Mouse (Mus musculus): Measurements from ENCODE around the gene Zbtb12. TPM values are rescaled to one million over a fixed set of nuclear protein-coding genes. Genes with fewer than 3 reads are reported as not detected.

The Zbtb12 gene
- polyA plus RNA-seq, 1 experiment from 2014 or later, result 2.8 TPM

DNA sequence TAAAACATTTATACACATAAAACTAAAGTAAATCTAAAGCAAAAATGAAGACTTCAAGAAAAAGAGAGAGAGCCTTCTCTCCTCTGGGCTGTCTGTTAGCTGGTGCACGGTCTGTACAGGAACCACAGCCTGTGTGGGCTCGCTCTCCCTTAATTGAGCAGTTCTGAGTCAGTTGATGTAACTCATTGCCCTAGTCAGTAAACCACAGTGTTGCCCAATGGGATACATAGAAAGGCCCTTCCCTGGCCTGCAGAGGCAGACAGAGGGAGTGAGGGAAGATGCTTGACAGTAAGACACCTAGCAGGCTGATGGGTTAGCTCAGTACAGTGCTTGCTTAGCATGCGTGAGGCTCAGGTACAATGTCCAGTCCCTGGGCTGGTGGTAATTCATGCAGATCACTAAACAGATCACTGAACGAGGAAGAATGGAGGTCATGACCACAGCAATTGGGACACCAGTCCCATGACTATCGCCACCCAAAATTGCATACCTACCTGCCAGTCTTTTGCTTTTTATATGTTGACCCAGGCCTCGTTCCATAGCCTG, 58.8 kb downstream of the Zbtb12 start:
- no peaks in the 10 kb centered on the region for H3K9me3 ChIP-seq
- WGBS, result 78% methylated on average over 6 of the region's 6 CpGs
- no peak overlapping the region for H3K4me3 ChIP-seq (replicated peaks)
- peaks cover 18% of the 10 kb centered on the region for H3K4me1 ChIP-seq (replicated peaks)
- H3K36me3 ChIP-seq, result no peaks in the 10 kb centered on the region
- H3K27ac ChIP-seq, result no peak overlapping the region
- H3K4me2 ChIP-seq (replicated peaks), result no peak overlapping the region
- no peak for ATAC-seq
- H3K9ac ChIP-seq, result no peak overlapping the region
- no peaks in the 10 kb centered on the region for H3K27me3 ChIP-seq (replicated peaks)

DNA sequence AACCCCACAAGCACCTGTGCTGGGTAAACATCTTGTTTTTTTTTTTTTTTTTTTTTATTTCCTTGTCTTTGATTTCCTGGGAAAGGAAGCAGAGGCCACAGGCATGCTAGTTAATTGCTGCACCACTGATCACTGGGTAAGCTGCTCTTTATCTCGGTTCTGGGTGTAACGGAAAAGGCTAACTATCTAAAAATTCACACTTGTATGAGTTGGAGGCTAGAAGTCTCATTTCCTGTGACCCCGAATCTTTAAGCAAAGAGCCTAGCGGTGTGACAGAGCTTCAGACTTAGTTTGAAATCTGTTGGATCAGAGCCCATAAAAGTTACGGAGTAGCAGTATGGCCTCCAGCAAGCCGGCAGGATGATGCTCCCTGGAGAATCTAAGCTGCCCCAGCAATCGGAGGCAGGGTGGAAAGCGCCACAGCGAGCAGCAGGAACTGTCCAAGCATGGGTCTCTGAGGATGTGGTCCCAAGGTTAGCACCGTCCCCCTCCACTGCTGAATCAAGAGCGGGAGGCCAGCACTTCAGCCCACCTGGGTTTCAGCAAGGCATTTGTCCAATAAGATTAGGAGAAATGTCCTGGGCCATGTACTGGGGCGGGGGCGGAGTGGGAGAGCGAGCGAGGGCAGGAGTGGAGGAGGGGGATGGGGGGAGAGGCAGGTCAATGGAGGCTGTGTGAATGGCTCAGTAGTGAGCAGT, 62.2 kb downstream of the Zbtb12 start:
- Histone ChIP-seq H3K4me3 (replicated peaks) (peak overlapping the region; percentile 24), H3K4me2 (replicated peaks) (peak overlapping the region; percentile 61), H3K9ac (peak overlapping the region; percentile 36; the same call in 1 of the 2 replicates), H3K27me3 (replicated peaks) (no peaks in the 10 kb centered on the region), H3K27ac (peak overlapping the region; percentile 13), H3K9me3 (no peaks in the 10 kb centered on the region), H3K36me3 (no peaks in the 10 kb centered on the region), H3K4me1 (replicated peaks) (peaks cover 7% of the 10 kb centered on the region; the same call in 1 of the 2 replicates)
- WGBS, result 9% methylated on average over 15 of the region's 15 CpGs
- 0 out of 2 replicates have a peak, but pooled peaks have one; percentile 26 for ATAC-seq

DNA sequence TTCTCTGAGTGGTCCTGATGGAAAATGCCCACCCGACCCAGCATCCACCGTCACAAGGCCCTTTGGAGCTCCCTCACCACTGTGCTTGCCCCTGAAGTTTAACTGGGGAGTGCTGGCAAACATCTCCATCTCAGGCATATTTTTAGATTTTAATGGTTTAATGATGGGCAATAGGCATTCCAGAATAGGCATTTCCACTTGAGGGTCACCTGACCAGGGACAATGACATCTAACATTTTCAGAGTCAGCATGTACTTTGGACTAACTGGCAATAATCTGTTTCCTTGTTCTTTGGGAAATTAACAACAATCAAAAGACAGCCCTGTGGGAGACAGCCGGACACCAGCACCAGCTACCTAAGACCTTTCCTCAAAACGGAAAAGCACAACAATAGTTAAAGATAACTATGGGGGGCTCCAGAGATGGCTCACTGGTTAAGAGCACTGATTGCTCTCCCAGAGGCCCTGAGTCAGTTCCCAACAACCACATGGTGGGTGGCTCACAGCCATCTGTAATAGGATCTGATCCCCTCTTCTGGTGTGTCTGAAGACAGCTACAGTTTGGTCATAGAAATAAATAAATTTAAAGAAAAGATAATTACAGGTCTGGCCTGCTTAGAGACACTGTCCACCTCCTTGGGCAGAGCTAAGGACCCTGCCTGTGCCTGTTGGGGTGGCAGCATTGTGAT, 64.0 kb downstream of the Zbtb12 start:
- peaks cover 7% of the 10 kb centered on the region; the same call in 1 of the 2 replicates for H3K4me1 ChIP-seq (replicated peaks)
- 0 out of 2 replicates have a peak overlapping the region, but pooled peaks have one; percentile 7 for H3K4me2 ChIP-seq (replicated peaks)
- H3K27me3 ChIP-seq (replicated peaks), result no peaks in the 10 kb centered on the region
- H3K9ac ChIP-seq, result no peak overlapping the region
- no peak overlapping the region for H3K4me3 ChIP-seq (replicated peaks)
- H3K27ac ChIP-seq, result peak overlapping the region; percentile 66
- no peaks in the 10 kb centered on the region for H3K36me3 ChIP-seq
- 55% methylated on average over 4 of the region's 4 CpGs for WGBS
- no peaks in the 10 kb centered on the region for H3K9me3 ChIP-seq
- peak; percentile 61 for ATAC-seq

DNA sequence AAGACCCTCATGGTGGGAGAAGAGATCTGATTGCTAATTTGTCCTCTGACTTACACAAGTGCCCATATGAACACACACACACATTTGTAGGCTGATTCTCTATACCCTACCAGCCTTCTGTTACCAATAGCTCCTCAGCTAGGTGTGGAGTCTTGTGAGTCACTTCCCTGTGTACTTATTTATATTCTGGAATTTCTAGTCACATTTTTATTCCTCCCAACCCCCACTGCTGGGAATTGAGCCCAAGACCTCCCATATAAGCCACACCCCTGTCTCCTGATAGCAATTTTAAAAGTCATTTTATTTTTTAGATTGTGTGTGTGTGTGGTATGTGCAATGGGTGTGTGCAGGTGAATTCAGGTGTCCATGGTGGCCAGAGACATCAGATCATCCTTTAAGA, 65.1 kb downstream of the Zbtb12 start:
- Histone ChIP-seq H3K4me1 (replicated peaks) (peaks cover 7% of the 10 kb centered on the region; the same call in 1 of the 2 replicates), H3K36me3 (no peaks in the 10 kb centered on the region), H3K9ac (no peak overlapping the region), H3K4me2 (replicated peaks) (no peak overlapping the region), H3K27me3 (replicated peaks) (no peaks in the 10 kb centered on the region), H3K9me3 (no peaks in the 10 kb centered on the region), H3K27ac (0 out of 2 replicates have a peak overlapping the region, but pooled peaks have one; percentile 22), H3K4me3 (replicated peaks) (no peak overlapping the region)
- ATAC-seq, result no peak

Other genes starting within 250 kb of the Zbtb12 start
- 0.40 and 0.49 TPM in 2 replicates for gene Prrt1, start 249.9 kb upstream of the Zbtb12 start, polyA plus RNA-seq (2015; fragmentation: Nextera tagmentation; extraction: Ambion mirVana)
- 12.1 and 13.7 TPM in 2 replicates for gene Fkbpl, start 234.7 kb upstream of the Zbtb12 start, polyA plus RNA-seq (2015; fragmentation: Nextera tagmentation; extraction: Ambion mirVana)
- 67.5 and 68.2 TPM in 2 replicates for gene Atf6b, start 232.3 kb upstream of the Zbtb12 start, polyA plus RNA-seq (2015; fragmentation: Nextera tagmentation; extraction: Ambion mirVana)
- gene Tnxb, start 208.9 kb upstream of the Zbtb12 start, polyA plus RNA-seq (2015; fragmentation: Nextera tagmentation; extraction: Ambion mirVana), result 1.1 and 1.3 TPM in 2 replicates
- gene C4b, start 135.6 kb upstream of the Zbtb12 start, polyA plus RNA-seq (2015; fragmentation: Nextera tagmentation; extraction: Ambion mirVana), result 0.33 and 1.4 TPM in 2 replicates
- 0.38 and 18.1 TPM in 2 replicates for gene Cyp21a1, start 74.9 kb upstream of the Zbtb12 start, polyA plus RNA-seq (2015; fragmentation: Nextera tagmentation; extraction: Ambion mirVana)
- 25.1 and 30.3 TPM in 2 replicates for gene Stk19, start 42.5 kb upstream of the Zbtb12 start, polyA plus RNA-seq (2015; fragmentation: Nextera tagmentation; extraction: Ambion mirVana)
- gene Dxo, start 42.5 kb upstream of the Zbtb12 start, polyA plus RNA-seq (2015; fragmentation: Nextera tagmentation; extraction: Ambion mirVana), result 51.8 and 58.6 TPM in 2 replicates
- 39.9 and 42.5 TPM in 2 replicates for gene Skiv2l, start 29.3 kb upstream of the Zbtb12 start, polyA plus RNA-seq (2015; fragmentation: Nextera tagmentation; extraction: Ambion mirVana)
- 98.4 and 106 TPM in 2 replicates for gene Nelfe, start 29.1 kb upstream of the Zbtb12 start, polyA plus RNA-seq (2015; fragmentation: Nextera tagmentation; extraction: Ambion mirVana)
- gene Cfb, start 17.0 kb upstream of the Zbtb12 start, polyA plus RNA-seq (2015; fragmentation: Nextera tagmentation; extraction: Ambion mirVana), result 52.1 and 63.5 TPM in 2 replicates
- gene Gm20547, start 2.6 kb downstream of the Zbtb12 start, polyA plus RNA-seq (2015; fragmentation: Nextera tagmentation; extraction: Ambion mirVana), result not detected in 2 replicates
- gene C2, start 18.8 kb downstream of the Zbtb12 start, polyA plus RNA-seq (2015; fragmentation: Nextera tagmentation; extraction: Ambion mirVana), result 14.9 and 16.0 TPM in 2 replicates
- gene Ehmt2, start 19.0 kb downstream of the Zbtb12 start, polyA plus RNA-seq (2015; fragmentation: Nextera tagmentation; extraction: Ambion mirVana), result 61.2 and 67.6 TPM in 2 replicates
- 56.2 and 60.4 TPM in 2 replicates for gene Slc44a4, start 35.0 kb downstream of the Zbtb12 start, polyA plus RNA-seq (2015; fragmentation: Nextera tagmentation; extraction: Ambion mirVana)
- gene Neu1, start 51.8 kb downstream of the Zbtb12 start, polyA plus RNA-seq (2015; fragmentation: Nextera tagmentation; extraction: Ambion mirVana), result 118 and 134 TPM in 2 replicates
- gene Hspa1b, start 79.8 kb downstream of the Zbtb12 start, polyA plus RNA-seq (2015; fragmentation: Nextera tagmentation; extraction: Ambion mirVana), result 0.43 TPM in 2 replicates
- not detected in 2 replicates for gene Gm20481, start 90.4 kb downstream of the Zbtb12 start, polyA plus RNA-seq (2015; fragmentation: Nextera tagmentation; extraction: Ambion mirVana)
- 6.2 and 6.3 TPM in 2 replicates for gene Hspa1a, start 92.7 kb downstream of the Zbtb12 start, polyA plus RNA-seq (2015; fragmentation: Nextera tagmentation; extraction: Ambion mirVana)
- gene Hspa1l, start 93.2 kb downstream of the Zbtb12 start, polyA plus RNA-seq (2015; fragmentation: Nextera tagmentation; extraction: Ambion mirVana), result 0.16 and 0.78 TPM in 2 replicates
- gene Lsm2, start 102.4 kb downstream of the Zbtb12 start, polyA plus RNA-seq (2015; fragmentation: Nextera tagmentation; extraction: Ambion mirVana), result 187 and 190 TPM in 2 replicates
- gene Vars, start 121.5 kb downstream of the Zbtb12 start, polyA plus RNA-seq (2015; fragmentation: Nextera tagmentation; extraction: Ambion mirVana), result 117 and 141 TPM in 2 replicates
- gene Vwa7, start 137.1 kb downstream of the Zbtb12 start, polyA plus RNA-seq (2015; fragmentation: Nextera tagmentation; extraction: Ambion mirVana), result 0.21 and 0.35 TPM in 2 replicates
- 11.4 and 13.5 TPM in 2 replicates for gene Sapcd1, start 148.5 kb downstream of the Zbtb12 start, polyA plus RNA-seq (2015; fragmentation: Nextera tagmentation; extraction: Ambion mirVana)
- 3.0 and 3.1 TPM in 2 replicates for gene Msh5, start 167.3 kb downstream of the Zbtb12 start, polyA plus RNA-seq (2015; fragmentation: Nextera tagmentation; extraction: Ambion mirVana)
- gene Clic1, start 170.5 kb downstream of the Zbtb12 start, polyA plus RNA-seq (2015; fragmentation: Nextera tagmentation; extraction: Ambion mirVana), result 385 and 387 TPM in 2 replicates
- 185 and 190 TPM in 2 replicates for gene Ddah2, start 179.6 kb downstream of the Zbtb12 start, polyA plus RNA-seq (2015; fragmentation: Nextera tagmentation; extraction: Ambion mirVana)
- not detected in 2 replicates for gene Ly6g6c, start 185.9 kb downstream of the Zbtb12 start, polyA plus RNA-seq (2015; fragmentation: Nextera tagmentation; extraction: Ambion mirVana)
- gene Mpig6b, start 186.7 kb downstream of the Zbtb12 start, polyA plus RNA-seq (2015; fragmentation: Nextera tagmentation; extraction: Ambion mirVana), result 0.23 and 0.35 TPM in 2 replicates
- 1.9 and 2.6 TPM in 2 replicates for gene Ly6g6e, start 197.4 kb downstream of the Zbtb12 start, polyA plus RNA-seq (2015; fragmentation: Nextera tagmentation; extraction: Ambion mirVana)
- gene Ly6g6d, start 198.6 kb downstream of the Zbtb12 start, polyA plus RNA-seq (2015; fragmentation: Nextera tagmentation; extraction: Ambion mirVana), result 5.8 and 5.9 TPM in 2 replicates
- gene Ly6g6f, start 206.1 kb downstream of the Zbtb12 start, polyA plus RNA-seq (2015; fragmentation: Nextera tagmentation; extraction: Ambion mirVana), result 0.24 and 0.33 TPM in 2 replicates
- 92.1 and 96.4 TPM in 2 replicates for gene Abhd16a, start 209.8 kb downstream of the Zbtb12 start, polyA plus RNA-seq (2015; fragmentation: Nextera tagmentation; extraction: Ambion mirVana)
- gene Ly6g5c, start 228.8 kb downstream of the Zbtb12 start, polyA plus RNA-seq (2015; fragmentation: Nextera tagmentation; extraction: Ambion mirVana), result not detected in 2 replicates
- 0.83 and 0.85 TPM in 2 replicates for gene Ly6g5b, start 235.9 kb downstream of the Zbtb12 start, polyA plus RNA-seq (2015; fragmentation: Nextera tagmentation; extraction: Ambion mirVana)
- 17.7 and 19.1 TPM in 2 replicates for gene Gpank1, start 242.0 kb downstream of the Zbtb12 start, polyA plus RNA-seq (2015; fragmentation: Nextera tagmentation; extraction: Ambion mirVana)
- 248 and 271 TPM in 2 replicates for gene Csnk2b, start 242.6 kb downstream of the Zbtb12 start, polyA plus RNA-seq (2015; fragmentation: Nextera tagmentation; extraction: Ambion mirVana)
- gene D17H6S53E, start 246.9 kb downstream of the Zbtb12 start, polyA plus RNA-seq (2015; fragmentation: Nextera tagmentation; extraction: Ambion mirVana), result 13.6 and 13.7 TPM in 2 replicates

Data from intestine, embryonic 15.5 days (tissue).